Mouse (Mus musculus): ENCODE results near the gene H2-Q7.
"Not testable (repeated sequence)": the region's sequence is repeated elsewhere in the genome, so short reads cannot be mapped to it uniquely, and the experiment has no call there.

The H2-Q7 gene

GRCm38 (mm10) chr17:35438885-35439284 is at the start of gene H2-Q7:
TSS of gene H2-Q7 (plus strand) at chr17:35439155.
- DNase-seq (ENCODE audit: low read depth, low spot score), result peak; percentile 67

- not testable (repeated sequence) for DNase-seq (ENCODE audit: low read depth, low spot score)
These were observed 49.2 kb upstream of the H2-Q7 start for GRCm38 (mm10) chr17:35389796-35390195.

DNA sequence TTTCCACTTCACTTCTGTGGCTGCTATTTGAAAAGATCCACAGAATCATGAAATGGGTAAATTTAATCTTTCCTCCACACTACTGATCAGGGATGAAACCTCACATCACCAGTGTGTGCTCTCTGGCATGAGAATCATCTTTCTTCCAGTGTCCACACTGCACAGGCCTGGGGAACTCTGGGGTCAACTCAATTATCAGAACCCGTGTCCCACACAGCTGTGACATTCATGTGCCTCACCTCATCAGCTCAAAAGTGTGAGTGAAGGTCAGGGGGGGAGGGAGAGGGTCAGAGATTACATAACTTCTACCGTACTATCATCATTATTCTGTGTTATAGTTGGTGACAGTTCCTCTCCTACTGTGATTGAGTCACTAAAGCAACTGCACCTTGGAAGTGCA is 46.3 kb upstream of the H2-Q7 start:
- DNase-seq (ENCODE audit: low read depth, low spot score), result not testable (repeated sequence)

GRCm38 (mm10) chr17:35393864-35394800 is 44.8 kb upstream of the H2-Q7 start:
- not testable (repeated sequence) for DNase-seq (ENCODE audit: low read depth, low spot score)

- not testable (repeated sequence) for DNase-seq (ENCODE audit: low read depth, low spot score)
These were observed 42.0 kb upstream of the H2-Q7 start for GRCm38 (mm10) chr17:35396956-35397355.

- DNase-seq (ENCODE audit: low read depth, low spot score), result not testable (repeated sequence)
These were observed 25.9 kb upstream of the H2-Q7 start for GRCm38 (mm10) chr17:35413057-35413456.

DNA sequence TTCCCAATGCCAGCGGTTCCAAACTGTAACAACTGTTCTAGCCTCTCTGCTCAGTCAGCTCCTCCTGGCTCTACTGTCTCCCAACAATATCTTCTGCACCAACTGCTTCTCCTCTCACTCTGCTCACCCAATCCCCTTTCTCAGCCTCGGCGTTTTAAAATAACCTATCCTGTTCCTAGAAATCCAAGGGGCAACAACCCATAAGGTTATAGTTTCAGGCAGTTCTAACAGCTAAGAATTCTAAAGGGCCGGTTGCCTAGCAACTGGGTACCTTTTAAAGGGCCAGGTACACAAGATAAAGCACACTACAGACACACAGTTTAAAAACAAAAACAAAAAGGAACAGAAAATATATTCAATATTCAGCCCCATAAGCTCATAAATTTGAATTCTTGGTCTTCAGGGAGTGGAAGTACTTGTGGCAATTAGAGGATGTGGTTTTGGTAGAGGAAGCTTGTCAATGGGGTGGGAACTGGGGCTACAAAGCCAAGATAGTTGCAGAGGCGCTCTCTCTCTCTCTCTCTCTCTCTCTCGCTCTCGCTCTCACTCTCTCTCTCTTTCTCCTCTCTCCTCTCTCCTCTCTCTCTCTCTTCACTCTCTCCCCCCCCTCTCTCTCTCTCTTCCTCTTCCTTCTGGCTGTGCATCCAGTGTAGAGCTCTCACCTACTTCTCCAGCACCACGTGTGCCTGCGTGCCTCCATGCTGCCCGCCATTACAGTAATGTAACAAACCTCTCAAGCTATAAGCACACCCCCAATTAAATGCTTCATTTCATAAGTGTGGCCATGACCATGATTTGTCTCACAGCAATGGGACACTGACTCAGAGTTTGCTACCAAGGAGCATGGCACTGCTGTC is 23.5 kb upstream of the H2-Q7 start:
- DNase-seq (ENCODE audit: low read depth, low spot score), result not testable (repeated sequence)

DNA sequence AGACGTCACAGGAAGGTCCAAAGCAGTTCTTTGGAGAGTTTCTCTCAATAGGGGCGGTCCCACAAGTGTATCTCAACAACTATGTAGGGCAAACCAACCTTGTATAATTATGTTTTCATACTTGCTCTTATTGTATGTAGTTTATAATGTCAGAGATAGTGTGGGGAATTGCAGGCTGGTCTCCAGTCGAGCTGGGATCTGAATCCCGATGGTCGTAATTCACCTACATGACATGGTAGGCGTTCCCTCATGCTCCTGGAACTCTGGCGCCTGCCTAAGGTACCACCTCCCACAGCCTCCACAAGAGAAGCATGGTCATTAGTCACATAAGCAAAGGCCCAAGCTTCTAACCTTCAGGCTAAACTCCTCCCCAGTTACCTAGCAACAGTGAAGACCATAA is 20.2 kb upstream of the H2-Q7 start:
- no peak for DNase-seq (ENCODE audit: low read depth, low spot score)

- DNase-seq (ENCODE audit: low read depth, low spot score), result not testable (repeated sequence)
These were observed 19.4 kb upstream of the H2-Q7 start for GRCm38 (mm10) chr17:35419564-35419963.

DNA sequence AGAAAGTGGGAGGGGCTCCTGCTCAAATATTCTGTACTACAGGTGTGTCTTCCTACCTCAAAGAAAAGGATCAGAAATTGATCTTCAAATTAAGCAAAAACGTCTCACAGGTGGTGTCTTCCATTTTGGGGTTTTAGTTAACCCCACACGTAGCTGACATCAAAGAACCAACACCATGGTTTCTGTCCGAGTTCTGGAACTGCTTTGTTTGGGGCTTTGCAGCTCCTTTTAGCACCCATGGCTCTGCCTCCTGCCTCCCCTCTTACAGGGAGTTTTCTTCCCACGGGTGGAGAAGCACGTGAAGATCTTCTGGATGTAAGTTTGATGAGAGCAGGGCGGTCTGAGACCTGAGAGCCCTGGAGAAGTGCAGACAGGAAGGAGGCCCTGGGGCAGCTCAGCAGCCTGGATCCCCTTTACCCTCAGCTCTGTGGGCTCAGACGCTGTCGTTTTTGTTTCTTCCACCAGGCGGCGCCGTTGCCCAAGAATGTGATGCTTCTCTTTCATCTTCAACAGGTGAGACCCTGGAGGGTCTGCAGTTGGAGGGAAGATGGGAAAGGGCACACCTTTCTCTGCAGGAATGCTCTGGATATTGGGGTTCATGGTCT is 18.6 kb upstream of the H2-Q7 start:
- DNase-seq (ENCODE audit: low read depth, low spot score), result peak; percentile 46

- DNase-seq (ENCODE audit: low read depth, low spot score), result not testable (repeated sequence)
These were observed 17.6 kb upstream of the H2-Q7 start for GRCm38 (mm10) chr17:35421331-35421730.

- DNase-seq (ENCODE audit: low read depth, low spot score), result not testable (repeated sequence)
These were observed 16.6 kb upstream of the H2-Q7 start for GRCm38 (mm10) chr17:35422360-35422759.

- not testable (repeated sequence) for DNase-seq (ENCODE audit: low read depth, low spot score)
These were observed 15.7 kb upstream of the H2-Q7 start for GRCm38 (mm10) chr17:35423131-35423810.

GRCm38 (mm10) chr17:35424106-35424505 is 14.8 kb upstream of the H2-Q7 start:
- not testable (repeated sequence) for DNase-seq (ENCODE audit: low read depth, low spot score)

- DNase-seq (ENCODE audit: low read depth, low spot score), result peak; percentile 57
These were observed 14.1 kb upstream of the H2-Q7 start, which contains the start of gene H2-Q6 for GRCm38 (mm10) chr17:35424624-35425416. TSS of gene H2-Q6 (plus strand) at chr17:35424850.

DNA sequence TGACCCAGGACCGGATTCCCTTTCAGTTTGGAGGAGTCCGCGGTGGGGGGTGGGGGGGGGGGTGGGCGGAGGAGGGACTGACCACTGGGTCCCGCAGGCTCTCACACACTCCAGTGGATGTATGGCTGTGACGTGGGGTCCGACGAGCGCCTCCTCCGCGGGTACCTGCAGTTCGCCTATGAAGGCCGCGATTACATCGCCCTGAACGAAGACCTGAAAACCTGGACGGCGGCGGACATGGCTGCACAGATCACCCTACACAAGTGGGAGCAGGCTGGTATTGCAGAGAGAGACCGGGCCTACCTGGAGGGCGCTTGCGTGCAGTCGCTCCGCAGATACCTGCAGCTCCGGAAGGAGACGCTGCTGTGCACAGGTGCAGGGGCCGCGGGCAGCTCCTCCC is 13.5 kb upstream of the H2-Q7 start:
- DNase-seq (ENCODE audit: low read depth, low spot score), result not testable (repeated sequence)

DNA sequence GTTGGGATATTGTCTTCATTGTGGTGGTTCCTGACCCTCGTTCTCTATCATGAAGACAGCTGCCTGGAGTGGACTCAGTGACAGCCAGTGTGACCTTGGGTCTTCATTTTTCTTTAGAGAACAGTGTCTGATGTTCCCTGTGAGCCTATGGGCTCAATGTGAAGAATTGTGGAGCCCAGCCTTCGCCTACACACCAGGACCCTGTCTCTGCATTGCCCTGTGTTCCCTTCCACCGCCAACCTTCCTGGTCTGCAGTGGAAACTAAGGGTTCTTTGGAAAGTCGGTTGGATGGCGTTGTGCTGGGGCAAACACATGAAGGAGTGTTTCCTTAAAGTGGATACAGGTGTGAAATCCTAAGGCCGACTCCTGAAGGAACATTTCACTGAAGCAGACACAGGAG is 10.1 kb upstream of the H2-Q7 start:
- not testable (repeated sequence) for DNase-seq (ENCODE audit: low read depth, low spot score)

- not testable (repeated sequence) for DNase-seq (ENCODE audit: low read depth, low spot score)
These were observed 8.3 kb upstream of the H2-Q7 start for GRCm38 (mm10) chr17:35430671-35431070.

GRCm38 (mm10) chr17:35432167-35432566 is 6.8 kb upstream of the H2-Q7 start:
- not testable (repeated sequence) for DNase-seq (ENCODE audit: low read depth, low spot score)

DNA sequence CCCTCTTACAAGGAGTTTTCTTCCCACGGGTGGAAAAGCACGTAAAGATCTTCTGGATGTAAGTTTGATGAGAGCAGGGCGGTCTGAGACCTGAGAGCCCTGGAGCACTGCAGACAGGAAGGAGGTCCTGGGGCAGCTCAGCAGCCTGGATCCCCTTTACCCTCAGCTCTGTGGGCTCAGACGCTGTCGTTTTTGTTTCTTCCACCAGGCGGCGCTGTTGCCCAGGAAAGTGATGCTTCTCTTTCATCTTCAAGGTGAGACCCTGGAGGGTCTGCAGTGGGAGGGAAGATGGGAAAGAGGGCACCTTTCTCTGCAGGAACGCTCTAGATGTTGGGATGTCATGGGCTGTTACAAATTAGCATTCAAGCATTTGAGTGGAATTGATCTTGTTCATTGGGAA is 4.1 kb upstream of the H2-Q7 start:
- peak; percentile 35 for DNase-seq (ENCODE audit: low read depth, low spot score)

Measured in retina, postnatal 7 days (tissue).